Mouse (Mus musculus) hindbrain, embryonic 14.5 days (tissue): Measurements from ENCODE around the gene Sccpdh. TPM values are rescaled to one million over a fixed set of nuclear protein-coding genes. Genes with fewer than 3 reads are reported as not detected.

Experiments
- ATAC-seq: fragments of 200-750 bp; cut with Nextera tagmentation; 2 replicates; pipeline ENCODE4 v1.8.0; 2017; ENCODE audit warnings: moderate number of reproducible peaks, mild to moderate bottlenecking, moderate TSS enrichment, moderate library complexity; ENCODE audit not compliant: low FRiP score
- DNase-seq: peaks from one replicate; pipeline ENCODE4 v3.0.0-alpha.2; 2015; ENCODE audit warnings: low spot score
- H3K27ac ChIP-seq: fragments of 300-500 bp; sonication (generic); 2 replicates; pipeline ENCODE4 v1.5.1; 2014; ENCODE audit warnings: mild to moderate bottlenecking, moderate library complexity
- H3K27me3 ChIP-seq: fragments of 300-500 bp; sonication (generic); 2 replicates; pipeline ENCODE4 v1.6.1; 2014; ENCODE audit warnings: mild to moderate bottlenecking, low read length, mixed read lengths; ENCODE audit not compliant: control insufficient read depth, insufficient read depth
- H3K36me3 ChIP-seq: fragments of 300-500 bp; sonication (generic); replicated peaks from 2 replicates; pipeline ENCODE4 v1.6.1; 2014; ENCODE audit not compliant: control insufficient read depth, insufficient read depth
- H3K4me1 ChIP-seq: fragments of 300-500 bp; sonication (generic); replicated peaks from 2 replicates; pipeline ENCODE4 v1.6.1; 2014; ENCODE audit warnings: antibody characterized with exemption, low read length, mixed read lengths; ENCODE audit not compliant: control insufficient read depth, insufficient read depth
- H3K4me2 ChIP-seq: fragments of 300-500 bp; sonication (generic); replicated peaks from 2 replicates; pipeline ENCODE4 v1.6.1; 2014; ENCODE audit warnings: mild to moderate bottlenecking, moderate library complexity
- H3K4me3 ChIP-seq: fragments of 300-500 bp; sonication (generic); replicated peaks from 2 replicates; pipeline ENCODE4 v1.5.1; 2014; ENCODE audit warnings: mild to moderate bottlenecking, low read length
- H3K9ac ChIP-seq: fragments of 300-500 bp; sonication (generic); 2 replicates; pipeline ENCODE4 v1.6.1; 2014
- H3K9me3 ChIP-seq: fragments of 300-500 bp; sonication (generic); 2 replicates; pipeline ENCODE4 v1.6.1; 2016; ENCODE audit warnings: low read length; ENCODE audit not compliant: control insufficient read depth
- WGBS: fragments of 180-500 bp; shearing (Covaris S2); extraction: QIAGEN DNeasy Blood & Tissue Kit; methylation state at CpG from one replicate; pipeline ENCODE4 v1.1.7; 2014; 5-methylcytosine and 5-hydroxymethylcytosine counted together
- polyA plus RNA-seq: library from polyadenylated mRNA; unstranded; fragments of >200 nt; fragmentation: Nextera tagmentation; extraction: Ambion mirVana; gene quantifications from 2 replicates; pipeline ENCODE4 v1.2.1, GENCODE M21; 2014

The Sccpdh gene
- polyA plus RNA-seq, 1 experiment from 2014 or later = 176 TPM

DNA sequence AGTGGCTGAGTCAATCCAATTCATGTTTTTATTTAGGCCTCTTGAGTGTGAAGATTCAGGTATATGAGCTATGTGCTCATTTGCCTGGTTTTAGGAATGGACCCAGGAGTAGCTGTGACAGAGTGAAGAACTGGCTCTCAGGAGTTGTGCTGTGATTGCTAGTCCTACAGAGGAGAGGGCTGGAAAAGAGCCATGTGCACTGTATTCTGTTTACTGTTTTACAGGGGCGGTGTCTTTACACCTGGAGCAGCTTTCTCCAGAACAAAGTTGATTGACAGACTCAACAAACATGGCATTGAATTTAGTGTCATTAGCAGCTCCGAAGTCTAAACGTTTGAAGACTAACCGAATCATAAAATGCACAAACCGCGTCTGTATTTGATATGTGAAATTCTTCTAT lies 18.3 kb downstream of the Sccpdh start:
- Histone ChIP-seq H3K4me2 (no peak overlapping the region), H3K4me1 (no peaks in the 10 kb centered on the region), H3K27ac (no peak overlapping the region), H3K9me3 (no peaks in the 10 kb centered on the region), H3K9ac (no peak overlapping the region), H3K27me3 (no peaks in the 10 kb centered on the region), H3K4me3 (no peak overlapping the region), H3K36me3 (peaks cover 66% of the 10 kb centered on the region)
- DNase-seq (no peak), ATAC-seq (no peak)
- 96% methylated on average over 6 of the region's 6 CpGs for WGBS

- 90% methylated on average over 5 of the region's 5 CpGs for WGBS
- Histone ChIP-seq H3K27me3 (no peaks in the 10 kb centered on the region), H3K9ac (no peak overlapping the region), H3K27ac (no peak overlapping the region), H3K36me3 (peaks cover 62% of the 10 kb centered on the region), H3K4me2 (no peak overlapping the region), H3K4me1 (no peaks in the 10 kb centered on the region), H3K4me3 (no peak overlapping the region), H3K9me3 (no peaks in the 10 kb centered on the region)
- no peak for ATAC-seq
- DNase-seq = no peak
Measured at GRCm38 (mm10) chr1:179686781-179687180, 18.8 kb downstream of the Sccpdh start.

- Histone ChIP-seq H3K4me2 (no peak overlapping the region), H3K27me3 (no peaks in the 10 kb centered on the region), H3K4me3 (no peak overlapping the region), H3K9ac (no peak overlapping the region), H3K4me1 (no peaks in the 10 kb centered on the region), H3K9me3 (no peaks in the 10 kb centered on the region), H3K36me3 (peaks cover 57% of the 10 kb centered on the region), H3K27ac (no peak overlapping the region)
- 100% methylated on average over 1 of the region's 1 CpGs for WGBS
- ATAC-seq = no peak
- DNase-seq = no peak
Measured at GRCm38 (mm10) chr1:179687305-179687704, 19.3 kb downstream of the Sccpdh start.

DNA sequence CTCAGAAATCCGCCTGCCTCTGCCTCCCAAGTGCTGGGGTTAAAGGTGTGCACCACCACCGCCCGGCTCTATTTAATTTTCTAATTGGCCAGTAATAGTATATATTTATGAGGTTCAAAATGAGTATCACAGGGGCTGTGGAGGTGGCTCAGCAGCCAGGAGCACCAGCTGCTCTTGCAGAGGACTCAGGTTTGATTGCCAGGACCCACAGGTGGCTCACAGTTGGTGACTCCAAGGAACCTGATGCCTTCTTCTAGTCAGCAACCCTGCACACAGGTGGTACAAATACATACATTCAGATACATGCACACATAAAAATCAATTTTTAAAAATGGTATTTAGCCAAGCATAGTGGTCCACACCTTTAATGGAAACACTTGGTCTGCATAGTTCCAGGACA lies 20.0 kb downstream of the Sccpdh start:
- H3K4me1 ChIP-seq = no peaks in the 10 kb centered on the region
- no peak for DNase-seq
- H3K27me3 ChIP-seq = no peaks in the 10 kb centered on the region
- 97% methylated on average over 3 of the region's 3 CpGs for WGBS
- no peaks in the 10 kb centered on the region for H3K9me3 ChIP-seq
- no peak overlapping the region for H3K4me3 ChIP-seq
- H3K27ac ChIP-seq = no peak overlapping the region
- peaks cover 53% of the 10 kb centered on the region for H3K36me3 ChIP-seq
- H3K9ac ChIP-seq = no peak overlapping the region
- no peak overlapping the region for H3K4me2 ChIP-seq
- ATAC-seq = no peak

GRCm38 (mm10) chr1:179688415-179688814 lies 20.4 kb downstream of the Sccpdh start:
- peaks cover 48% of the 10 kb centered on the region for H3K36me3 ChIP-seq
- ATAC-seq (no peak), DNase-seq (no peak)
- H3K27ac ChIP-seq = no peak overlapping the region
- 89% methylated on average over 6 of the region's 6 CpGs for WGBS
- no peak overlapping the region for H3K4me3 ChIP-seq
- H3K4me2 ChIP-seq = no peak overlapping the region
- H3K4me1 ChIP-seq = no peaks in the 10 kb centered on the region
- H3K9ac ChIP-seq = no peak overlapping the region
- H3K27me3 ChIP-seq = no peaks in the 10 kb centered on the region
- no peaks in the 10 kb centered on the region for H3K9me3 ChIP-seq

DNA sequence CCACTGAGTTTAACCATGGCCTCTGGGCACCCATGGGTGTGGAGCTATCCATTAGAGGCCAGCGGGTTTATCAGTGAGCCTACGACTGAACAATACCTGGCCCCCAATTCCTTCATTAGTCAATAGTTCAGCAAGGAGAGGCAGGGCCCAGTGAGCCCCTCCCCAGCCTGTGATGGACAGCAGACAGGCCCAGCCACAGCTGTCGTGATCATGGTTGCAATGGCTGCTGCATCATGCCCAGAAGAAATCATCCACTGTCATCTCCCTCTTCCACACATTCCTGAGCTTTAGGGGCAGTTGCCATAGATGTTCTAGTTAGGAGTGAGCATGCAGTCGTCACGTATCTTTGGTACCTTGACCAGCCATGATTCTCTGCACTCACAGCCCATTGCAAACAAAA lies 20.9 kb downstream of the Sccpdh start:
- no peak for DNase-seq
- Histone ChIP-seq H3K4me1 (no peaks in the 10 kb centered on the region), H3K4me2 (no peak overlapping the region), H3K9me3 (no peaks in the 10 kb centered on the region), H3K36me3 (peaks cover 43% of the 10 kb centered on the region), H3K9ac (no peak overlapping the region), H3K27ac (no peak overlapping the region), H3K4me3 (no peak overlapping the region), H3K27me3 (no peaks in the 10 kb centered on the region)
- 63% methylated on average over 5 of the region's 5 CpGs for WGBS
- ATAC-seq = no peak

- H3K4me3 ChIP-seq = no peak overlapping the region
- H3K36me3 ChIP-seq = peaks cover 39% of the 10 kb centered on the region
- H3K4me1 ChIP-seq = no peaks in the 10 kb centered on the region
- ATAC-seq (no peak), DNase-seq (no peak)
- no peaks in the 10 kb centered on the region for H3K27me3 ChIP-seq
- H3K27ac ChIP-seq = no peak overlapping the region
- no peak overlapping the region for H3K4me2 ChIP-seq
- 67% methylated on average over 6 of the region's 6 CpGs for WGBS
- H3K9me3 ChIP-seq = no peaks in the 10 kb centered on the region
- no peak overlapping the region for H3K9ac ChIP-seq
Measured at GRCm38 (mm10) chr1:179689479-179689878, 21.5 kb downstream of the Sccpdh start.

- H3K9me3 ChIP-seq = no peaks in the 10 kb centered on the region
- DNase-seq (no peak), ATAC-seq (no peak)
- H3K9ac ChIP-seq = no peak overlapping the region
- H3K27ac ChIP-seq = no peak overlapping the region
- H3K4me3 ChIP-seq = no peak overlapping the region
- no peaks in the 10 kb centered on the region for H3K27me3 ChIP-seq
- no peaks in the 10 kb centered on the region for H3K4me1 ChIP-seq
- no peaks in the 10 kb centered on the region for H3K36me3 ChIP-seq
- 92% methylated on average over 3 of the region's 3 CpGs for WGBS
- H3K4me2 ChIP-seq = no peak overlapping the region
Measured at GRCm38 (mm10) chr1:179704150-179704549, 36.1 kb downstream of the Sccpdh start.

- no peaks in the 10 kb centered on the region for H3K9me3 ChIP-seq
- H3K4me2 ChIP-seq = no peak overlapping the region
- DNase-seq = no peak
- no peaks in the 10 kb centered on the region for H3K4me1 ChIP-seq
- no peak for ATAC-seq
- no peak overlapping the region for H3K4me3 ChIP-seq
- 92% methylated on average over 6 of the region's 6 CpGs for WGBS
- H3K9ac ChIP-seq = no peak overlapping the region
- H3K27me3 ChIP-seq = no peaks in the 10 kb centered on the region
- H3K36me3 ChIP-seq = no peaks in the 10 kb centered on the region
- H3K27ac ChIP-seq = no peak overlapping the region
Measured at GRCm38 (mm10) chr1:179705154-179705553, 37.1 kb downstream of the Sccpdh start.

DNA sequence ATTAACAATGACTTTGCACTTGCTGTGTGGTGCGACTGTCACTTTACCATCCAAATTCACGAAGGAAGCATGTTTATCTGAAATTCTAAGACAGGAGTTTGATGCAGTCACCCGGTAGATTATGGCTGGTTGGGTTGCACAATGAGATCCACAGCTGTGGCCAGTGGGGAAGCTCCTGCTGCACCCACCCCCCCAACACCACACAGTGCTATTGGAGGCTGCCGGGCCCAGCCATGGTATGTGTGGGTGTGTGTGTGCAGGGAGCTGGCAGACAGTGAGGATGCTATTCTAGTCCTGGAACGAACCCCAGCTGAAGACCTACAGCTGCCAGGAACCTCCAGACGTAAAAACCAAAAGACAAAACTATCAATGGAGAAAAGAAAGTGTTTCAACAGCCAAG lies 41.4 kb downstream of the Sccpdh start:
- 89% methylated on average over 6 of the region's 6 CpGs for WGBS
- ATAC-seq = no peak

More for the DNA sequence above, 41.4 kb downstream of the Sccpdh start:
- Histone ChIP-seq H3K9me3 (no peaks in the 10 kb centered on the region), H3K4me1 (no peaks in the 10 kb centered on the region), H3K36me3 (no peaks in the 10 kb centered on the region), H3K4me3 (no peak overlapping the region), H3K9ac (no peak overlapping the region), H3K27ac (no peak overlapping the region), H3K27me3 (no peaks in the 10 kb centered on the region), H3K4me2 (no peak overlapping the region)
- DNase-seq = no peak
